In genomic region chr9:116175488-116176115, GRCm38 (mm10) we compare ENCODE assay signal across 8 mouse cellular contexts. TPM values are rescaled to one million over a fixed set of nuclear protein-coding genes. Genes with fewer than 3 reads are reported as not detected.
DNase-seq lines count a peak whose midpoint lies in the region; ATAC-seq and TF ChIP-seq lines count a peak whose summit lies in the region.

No protein-coding gene starts in this region.

- WGBS in neural tube, embryonic 11.5 days, result 9% methylated on average over 16 of the region's 16 CpGs
- 13% methylated on average over 16 of the region's 16 CpGs for WGBS in hindbrain, postnatal 0 days
- 4% methylated on average over 16 of the region's 16 CpGs for WGBS in liver, embryonic 14.5 days (ENCODE audit: insufficient replicate concordance)
- 15% methylated on average over 16 of the region's 16 CpGs for WGBS in neural tube, embryonic 15.5 days

- H3K27me3 ChIP-seq in neural tube, embryonic 11.5 days (ENCODE audit: control insufficient read depth, insufficient read depth, low read length), result peaks cover 6% of the 10 kb centered on the region; the same call in 1 of the 2 replicates
- H3K27me3 ChIP-seq in hindbrain, postnatal 0 days (ENCODE audit: insufficient read depth, low read length), result 0 out of 2 replicates have a peak, but pooled peaks cover 5% of the 10 kb centered on the region
- peaks cover 3% of the 10 kb centered on the region for H3K27me3 ChIP-seq in liver, embryonic 14.5 days (ENCODE audit: control insufficient read depth, insufficient read depth, low read length)
- peaks cover 30% of the 10 kb centered on the region for H3K27me3 ChIP-seq in neural tube, embryonic 15.5 days (replicated peaks)

- H3K27ac ChIP-seq in neural tube, embryonic 11.5 days (ENCODE audit: low read depth, low read length), result no peak overlapping the region
- H3K27ac ChIP-seq in embryonic fibroblast, embryonic 13.5 days (ENCODE audit: insufficient read depth, low read length), result peak overlapping the region; percentile 95
- peak overlapping the region; percentile 79; the same call in 1 of the 2 replicates for H3K27ac ChIP-seq in hindbrain, postnatal 0 days
- no peak overlapping the region; the same call in 1 of the 2 replicates for H3K27ac ChIP-seq in liver, embryonic 14.5 days
- peak overlapping the region; percentile 56 for H3K27ac ChIP-seq in neural tube, embryonic 15.5 days (replicated peaks)

- TF ChIP-seq EP300 in liver, embryonic 14.5 days (IDR thresholded peaks at IDR 0.05; ENCODE audit: low read depth), result no peak

- H3K9ac ChIP-seq in neural tube, embryonic 11.5 days (ENCODE audit: low read length), result peak overlapping the region; percentile 78
- peak overlapping the region; percentile 75; the same call in 1 of the 2 replicates for H3K9ac ChIP-seq in hindbrain, postnatal 0 days (replicated peaks; ENCODE audit: low read length)
- peak overlapping the region; percentile 7 for H3K9ac ChIP-seq in liver, embryonic 14.5 days (replicated peaks)
- H3K9ac ChIP-seq in neural tube, embryonic 15.5 days (replicated peaks), result peak overlapping the region; percentile 63

- no peak for ATAC-seq in neural tube, embryonic 11.5 days (ENCODE audit: insufficient read depth, low FRiP score, low TSS enrichment)
- ATAC-seq in hindbrain, postnatal 0 days, result no peak
- peak; percentile 47; the same call in 1 of the 2 replicates for ATAC-seq in liver, embryonic 14.5 days (ENCODE audit: insufficient read depth)
- ATAC-seq in neural tube, embryonic 15.5 days (ENCODE audit: low FRiP score), result no peak

- no peak for TF ChIP-seq POLR2A in embryonic fibroblast, embryonic 13.5 days (IDR thresholded peaks at IDR 0.05; ENCODE audit: low read depth, low read length)

- peak overlapping the region; percentile 73 for H3K4me3 ChIP-seq in neural tube, embryonic 11.5 days (ENCODE audit: low read depth, low read length)
- peak overlapping the region; percentile 52 for H3K4me3 ChIP-seq in embryonic fibroblast, embryonic 13.5 days (ENCODE audit: insufficient read depth, low read length)
- H3K4me3 ChIP-seq in hindbrain, postnatal 0 days (ENCODE audit: low read length), result peak overlapping the region; percentile 67
- peak overlapping the region; percentile 67 to 68 for H3K4me3 ChIP-seq in liver, embryonic 14.5 days (ENCODE audit: insufficient read depth in 1 of 2, low read depth in 2 of 2, low read length in 2 of 2)
- H3K4me3 ChIP-seq in neural tube, embryonic 15.5 days (replicated peaks), result peak overlapping the region; percentile 51

- H3K4me2 ChIP-seq in neural tube, embryonic 11.5 days (ENCODE audit: low read depth), result peak overlapping the region; percentile 94
- peak overlapping the region; percentile 98 for H3K4me2 ChIP-seq in hindbrain, postnatal 0 days (ENCODE audit: low read depth, low read length)
- peak overlapping the region; percentile 76 for H3K4me2 ChIP-seq in liver, embryonic 14.5 days (ENCODE audit: low read depth)
- peak overlapping the region; percentile 95 for H3K4me2 ChIP-seq in neural tube, embryonic 15.5 days

- DNase-seq in neural tube, embryonic 11.5 days (ENCODE audit: low spot score), result no peak
- DNase-seq in neural tube, embryonic 10.5 days (ENCODE audit: extremely low spot score, low spot score), result no peak
- no peak for DNase-seq in hindbrain, postnatal 0 days (ENCODE audit: low spot score)
- peak in 1 of 3 experiments; percentile 45 for DNase-seq in liver, embryonic 14.5 days (ENCODE audit: low read depth in 3 of 3, low spot score in 3 of 3)
- DNase-seq in right cerebral cortex, postnatal 4 days, result no peak
- DNase-seq in left cerebral cortex, adult 18-20 months (ENCODE audit: low spot score in 2 of 2), result no peak

- no peaks in the 10 kb centered on the region for H3K9me3 ChIP-seq in neural tube, embryonic 11.5 days (ENCODE audit: control insufficient read depth, low read length)
- no peaks in the 10 kb centered on the region for H3K9me3 ChIP-seq in hindbrain, postnatal 0 days (ENCODE audit: low read length)
- no peaks in the 10 kb centered on the region for H3K9me3 ChIP-seq in liver, embryonic 14.5 days (ENCODE audit: control insufficient read depth, low read length)
- H3K9me3 ChIP-seq in neural tube, embryonic 15.5 days (replicated peaks), result no peaks in the 10 kb centered on the region

- TF ChIP-seq CTCF in embryonic fibroblast, embryonic 13.5 days (IDR thresholded peaks at IDR 0.05; ENCODE audit: borderline replicate concordance, insufficient read depth, low read length), result no peak
- TF ChIP-seq CTCF in hindbrain, postnatal 0 days (IDR thresholded peaks at IDR 0.05; ENCODE audit: low read depth), result no peak
- TF ChIP-seq CTCF in liver, embryonic 14.5 days (IDR thresholded peaks at IDR 0.05; ENCODE audit: low read depth), result no peak

- no peaks in the 10 kb centered on the region for H3K36me3 ChIP-seq in neural tube, embryonic 11.5 days (ENCODE audit: control insufficient read depth, insufficient read depth, low read length)
- H3K36me3 ChIP-seq in hindbrain, postnatal 0 days (ENCODE audit: insufficient read depth, low read length), result no peaks in the 10 kb centered on the region
- no peaks in the 10 kb centered on the region for H3K36me3 ChIP-seq in liver, embryonic 14.5 days (replicated peaks; ENCODE audit: control insufficient read depth, insufficient read depth, low read depth)
- no peaks in the 10 kb centered on the region for H3K36me3 ChIP-seq in neural tube, embryonic 15.5 days

- no peaks in the 10 kb centered on the region for H3K4me1 ChIP-seq in neural tube, embryonic 11.5 days (ENCODE audit: control insufficient read depth, insufficient read depth, low read length)
- no peaks in the 10 kb centered on the region; the same call in 1 of the 2 replicates for H3K4me1 ChIP-seq in embryonic fibroblast, embryonic 13.5 days (ENCODE audit: control insufficient read depth, insufficient read depth, low read length)
- H3K4me1 ChIP-seq in hindbrain, postnatal 0 days (ENCODE audit: insufficient read depth, low read length), result 0 out of 2 replicates have a peak, but pooled peaks cover 5% of the 10 kb centered on the region
- peaks cover 0 to 16% of the 10 kb centered on the region in 2 experiments; a peak in 2 of 4 replicates for H3K4me1 ChIP-seq in liver, embryonic 14.5 days (replicated peaks; ENCODE audit: control insufficient read depth in 2 of 2, insufficient read depth in 2 of 2, low read length in 1 of 2)
- peaks cover 18% of the 10 kb centered on the region for H3K4me1 ChIP-seq in neural tube, embryonic 15.5 days

RNA-seq across cellular contexts. Expression of gene Tgfbr2, which starts 0.4 kb away (rescaled TPM):
- 12.6 and 13.2 TPM in 2 replicates for polyA plus RNA-seq in neural tube, embryonic 11.5 days (2014; fragmentation: Nextera tagmentation; extraction: Ambion mirVana)
- 91.6 and 117 TPM in 2 replicates for polyA plus RNA-seq in embryonic fibroblast, embryonic 13.5 days (2011; ENCODE audit: insufficient read length, low read depth, missing spikeins)
- 21.7 and 23.1 TPM in 2 replicates for total RNA-seq in hindbrain, postnatal 0 days (2014; rRNA removed)
- 7.2 and 7.7 TPM in 2 replicates for polyA plus RNA-seq in hindbrain, postnatal 0 days (2015; fragmentation: Nextera tagmentation; extraction: Ambion mirVana)
- polyA plus RNA-seq in liver, embryonic 14.5 days (2012; rRNA removed), result 2.6 and 3.2 TPM in 2 replicates
- polyA plus RNA-seq in liver, embryonic 14.5 days (2014; fragmentation: Nextera tagmentation; extraction: Ambion mirVana), result 4.2 and 4.8 TPM in 2 replicates
- 7.2 and 13.3 TPM in 2 replicates for polyA plus RNA-seq in neural tube, embryonic 15.5 days (2015; fragmentation: Nextera tagmentation; extraction: Ambion mirVana)
- 10 to 100 TPM; 12.4 to 13.1 TPM for total RNA-seq in left cerebral cortex, adult 18-20 months (2021)

Comparison
In these comparisons a context has a peak if more than half of its experiments do, and no peak if none do; other contexts are left out.
1. H3K27ac ChIP-seq: peak in embryonic fibroblast, embryonic 13.5 days (single experiment), hindbrain, postnatal 0 days (single experiment) and neural tube, embryonic 15.5 days (single experiment); none in neural tube, embryonic 11.5 days (single experiment) and liver, embryonic 14.5 days (single experiment).
2. H3K9ac ChIP-seq: peak in every context shown above with its lines; median percentile 78 in neural tube, embryonic 11.5 days; 75 in hindbrain, postnatal 0 days; 63 in neural tube, embryonic 15.5 days; 7 in liver, embryonic 14.5 days.
3. Peak in every context shown above with its lines, with median percentiles within 50 percentile points of each other: H3K4me2 ChIP-seq and H3K4me3 ChIP-seq.